Mouse (Mus musculus) common myeloid progenitor, adult 5-6 weeks (primary cell): ENCODE measurements around the gene Sptbn1. TPM values are rescaled to one million over a fixed set of nuclear protein-coding genes. Genes with fewer than 3 reads are reported as not detected.

ENCODE experiments used
- ATAC-seq: replicated peaks from 2 replicates; pipeline ENCODE4 v1.8.0; 2016; ENCODE audit warnings: low read depth, mild to moderate bottlenecking, moderate TSS enrichment, inconsistent platforms; ENCODE audit not compliant: poor library complexity, severe bottlenecking
- total RNA-seq: library from RNA; stranded (forward); fragments of 200-1000, 187-1606 nt; gene quantifications from 2 replicates; pipeline ENCODE4 v1.2.3, GENCODE M21; 2017

Sptbn1 gene
- total RNA-seq, 1 experiment from 2014 or later: 147 TPM

DNA sequence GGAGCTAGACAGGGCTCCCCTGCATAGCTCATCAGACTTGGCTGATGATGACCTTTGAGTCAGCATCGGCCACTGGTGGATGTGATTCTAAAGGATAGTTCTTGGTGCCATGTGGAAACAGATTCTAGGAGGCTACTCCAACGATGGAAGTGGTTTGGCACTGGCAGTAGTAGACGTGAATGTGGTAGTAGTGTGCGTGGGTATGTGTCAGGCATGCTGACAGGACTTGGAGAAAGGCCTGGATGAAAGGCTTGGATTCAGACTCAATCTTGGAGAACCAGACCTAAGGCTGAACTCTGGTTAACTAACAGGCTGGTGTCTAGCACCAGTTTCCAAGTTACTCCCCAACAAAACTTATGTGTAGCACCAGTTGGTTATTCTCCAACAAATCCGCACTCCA is 46.9 kb downstream of the Sptbn1 start:
- ATAC-seq: no peak

GRCm38 (mm10) chr11:30218386-30218785 is 49.6 kb downstream of the Sptbn1 start:
- no peak for ATAC-seq

DNA sequence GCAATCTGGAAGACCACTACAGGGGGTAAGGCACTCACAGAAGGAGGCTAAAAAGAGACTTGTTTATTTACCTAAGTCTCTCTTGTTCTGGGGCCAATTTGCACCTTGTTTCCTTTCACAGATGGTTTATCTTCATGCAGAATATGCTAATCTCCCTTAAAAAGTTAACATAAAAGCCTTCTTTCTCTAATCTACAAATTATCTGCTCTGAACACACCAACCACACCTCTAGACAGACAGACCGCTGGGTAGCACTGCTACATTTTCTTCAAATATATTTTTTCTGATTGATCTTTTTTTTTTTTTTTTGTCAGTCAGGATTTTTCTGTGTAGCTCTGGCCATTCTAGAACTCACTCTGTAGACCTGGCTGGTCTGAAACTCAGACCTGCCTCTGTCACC is 50.5 kb downstream of the Sptbn1 start:
- ATAC-seq: no peak

DNA sequence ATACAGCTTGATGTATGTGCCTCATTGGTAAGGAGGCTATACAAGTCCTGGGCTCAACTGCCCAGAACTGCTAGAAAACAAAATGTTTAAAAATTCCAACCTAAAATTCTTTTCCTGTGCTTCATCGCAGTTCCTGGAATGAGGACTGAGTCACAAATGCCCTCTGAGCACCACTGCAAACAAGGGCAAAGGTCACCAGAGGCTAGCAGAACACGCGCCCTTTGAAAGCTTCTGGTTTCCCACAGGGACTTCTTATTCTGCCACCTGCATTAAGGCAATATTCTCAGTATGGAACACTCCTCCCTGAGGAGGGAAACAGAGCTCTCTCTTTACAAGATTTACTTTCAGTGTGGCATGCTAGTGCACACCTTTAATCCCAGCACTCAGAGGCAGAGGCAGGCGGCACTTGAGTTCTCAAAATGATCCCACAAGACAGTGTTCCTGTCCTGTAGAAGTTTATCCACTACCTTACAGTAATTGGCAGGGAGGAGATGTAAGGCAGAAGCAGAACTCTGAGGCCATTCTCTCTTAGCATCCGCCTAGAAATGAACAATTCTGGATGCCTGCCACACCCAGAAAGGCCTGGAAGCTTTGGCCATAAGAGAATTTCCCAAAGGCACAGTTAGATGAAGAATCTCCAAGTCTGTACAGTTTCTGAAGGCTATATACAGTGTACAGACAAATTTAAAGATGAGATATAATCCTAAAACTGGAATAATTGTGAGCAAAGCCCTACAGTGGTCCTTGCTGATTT is 56.1 kb downstream of the Sptbn1 start:
- ATAC-seq: no peak

DNA sequence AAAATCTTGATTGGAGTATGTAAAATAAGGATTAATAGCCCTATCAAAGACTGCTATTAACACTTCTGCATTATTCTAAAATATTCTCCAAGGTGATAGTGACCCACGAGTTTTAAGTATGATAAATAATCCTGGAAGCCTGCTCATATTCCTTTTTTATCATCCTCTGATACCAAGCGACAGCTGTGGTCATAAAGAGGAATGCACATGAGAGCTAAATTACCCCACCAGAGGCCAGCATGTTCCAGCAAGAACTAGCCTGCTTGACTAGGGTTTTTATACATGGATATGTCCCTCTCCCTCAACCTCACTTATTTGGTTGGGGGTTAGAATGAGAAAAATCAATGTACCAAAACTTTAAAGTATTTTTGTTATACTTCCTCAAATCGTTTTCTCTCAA is 56.8 kb downstream of the Sptbn1 start:
- ATAC-seq: no peak

- no peak for ATAC-seq
Observed at GRCm38 (mm10) chr11:30210100-30210811, 57.7 kb downstream of the Sptbn1 start.

DNA sequence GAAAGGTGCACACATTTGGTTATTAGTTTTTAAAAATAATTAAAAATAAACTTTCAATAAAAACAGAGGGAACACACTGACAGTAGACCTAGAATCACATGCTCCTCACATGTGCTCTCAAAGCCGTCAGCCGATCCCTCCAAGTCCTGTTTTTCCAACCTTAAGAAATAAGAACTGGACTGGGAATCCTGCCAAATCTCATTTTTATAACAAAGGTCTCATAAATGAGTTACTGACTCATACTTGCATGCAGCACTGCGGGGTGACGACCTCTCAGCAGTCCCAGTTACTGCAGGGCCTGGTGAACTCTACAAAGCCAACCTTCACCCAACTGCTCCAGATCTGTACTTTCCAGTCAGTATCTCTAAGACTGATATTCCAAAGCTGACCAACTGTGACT is 58.5 kb downstream of the Sptbn1 start:
- ATAC-seq: no peak

- ATAC-seq: no peak
Observed at GRCm38 (mm10) chr11:30204398-30204797, 63.6 kb downstream of the Sptbn1 start.

- ATAC-seq: no peak
Observed at GRCm38 (mm10) chr11:30200391-30200790, 67.6 kb downstream of the Sptbn1 start.

GRCm38 (mm10) chr11:30198091-30198675 is 69.8 kb downstream of the Sptbn1 start:
- ATAC-seq: peak; percentile 76

DNA sequence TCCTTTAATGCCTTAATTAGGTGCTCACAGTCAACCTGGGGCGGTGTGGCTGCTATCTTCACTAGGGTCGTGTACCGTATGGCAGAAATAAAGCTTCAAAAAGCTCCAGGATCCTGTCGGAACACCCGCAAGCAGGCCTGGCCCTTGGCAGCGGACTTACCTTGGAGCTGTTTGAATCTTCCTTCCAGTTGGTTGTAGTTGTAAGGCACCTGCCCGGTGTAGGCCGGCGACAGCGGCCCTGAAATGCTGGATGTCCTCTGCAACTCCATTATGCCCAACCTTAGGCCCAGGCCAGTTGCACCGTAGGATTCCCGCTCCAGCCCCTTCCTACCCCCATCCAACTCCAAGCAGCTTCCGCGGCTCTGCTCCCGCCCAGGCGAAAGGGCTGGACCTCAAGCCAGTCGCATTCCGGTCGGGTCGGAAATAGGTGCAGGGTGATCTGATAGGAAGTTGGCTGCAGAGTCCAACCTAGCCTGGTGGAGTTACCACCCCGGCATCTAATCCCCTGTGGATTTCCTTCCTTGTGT is 70.3 kb downstream of the Sptbn1 start:
- peak; percentile 55 for ATAC-seq

DNA sequence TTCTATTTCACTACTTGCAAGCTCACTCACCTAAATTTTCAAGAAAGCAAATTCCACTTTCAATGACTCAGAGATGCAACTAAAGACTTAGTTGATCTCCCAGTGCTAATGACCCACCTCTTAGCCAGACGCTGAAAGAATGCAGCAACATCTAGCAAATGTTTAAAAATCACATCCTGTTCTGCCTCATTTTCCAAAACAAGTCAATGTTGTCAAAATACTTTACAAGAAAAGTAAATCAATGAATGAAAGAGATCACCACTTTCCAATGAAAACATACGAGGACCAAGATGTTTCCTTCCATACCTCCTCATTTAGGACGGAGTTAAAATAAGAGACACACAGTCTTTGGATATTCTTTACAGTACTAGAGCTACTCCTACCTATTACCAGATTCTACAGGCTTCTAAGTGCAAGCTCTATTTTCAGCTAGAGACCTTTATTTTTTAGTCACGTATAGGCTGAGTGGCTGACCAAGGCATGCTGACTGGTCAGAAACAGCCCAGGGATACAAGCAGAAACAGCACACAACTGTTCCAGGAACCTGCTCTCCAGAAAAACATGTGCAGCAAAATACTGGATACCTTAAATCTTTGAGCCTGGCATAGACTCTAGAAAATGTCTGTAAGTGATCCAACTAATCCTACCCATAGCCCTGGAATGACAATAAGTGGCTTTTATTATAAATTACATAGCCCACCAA is 71.5 kb downstream of the Sptbn1 start:
- ATAC-seq: no peak

GRCm38 (mm10) chr11:30195756-30196155 is 72.2 kb downstream of the Sptbn1 start:
- 0 out of 2 replicates have a peak, but pooled peaks have one; percentile 13 for ATAC-seq

DNA sequence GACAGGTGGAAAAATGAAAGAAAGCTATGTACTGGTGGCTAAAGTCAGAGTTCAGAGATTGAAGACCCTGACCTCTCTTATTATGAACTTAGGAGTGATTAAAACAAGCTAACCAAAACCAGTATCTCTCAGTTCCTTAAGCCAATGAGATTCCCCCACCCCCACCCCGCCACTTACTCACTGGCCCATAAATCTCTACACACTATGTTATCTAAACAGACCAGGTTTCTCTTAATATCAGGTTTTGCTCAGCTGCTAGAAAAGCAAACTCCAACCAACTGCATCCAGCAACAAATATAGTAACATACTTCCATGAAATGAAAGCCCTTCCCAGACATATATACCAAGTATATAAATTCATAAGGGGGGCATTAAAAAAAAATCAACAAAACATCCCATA is 73.2 kb downstream of the Sptbn1 start:
- ATAC-seq: no peak

- ATAC-seq: no peak
Observed at GRCm38 (mm10) chr11:30190959-30191358, 77.0 kb downstream of the Sptbn1 start.

DNA sequence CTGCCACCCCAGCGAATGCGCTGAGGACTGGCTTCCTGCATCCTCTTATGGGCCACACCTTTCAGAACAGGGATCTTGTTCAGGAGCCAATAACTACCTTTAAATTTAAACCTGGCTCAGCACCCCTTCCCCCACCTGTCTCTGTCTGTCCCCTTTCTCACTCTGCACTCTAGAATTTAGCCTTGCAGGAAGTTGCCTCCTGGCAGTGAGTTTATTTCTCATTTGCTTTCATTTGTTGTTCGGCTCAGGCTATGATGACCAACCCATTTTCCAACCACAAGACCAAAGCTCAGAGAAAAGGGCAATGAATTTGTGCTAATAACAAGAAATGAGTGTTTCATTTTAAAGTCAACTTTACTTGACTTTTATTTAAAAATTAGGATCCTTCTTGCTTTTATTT is 77.9 kb downstream of the Sptbn1 start:
- no peak for ATAC-seq

- ATAC-seq: peak; percentile 66
Observed at GRCm38 (mm10) chr11:30186902-30187470, 81.0 kb downstream of the Sptbn1 start.

DNA sequence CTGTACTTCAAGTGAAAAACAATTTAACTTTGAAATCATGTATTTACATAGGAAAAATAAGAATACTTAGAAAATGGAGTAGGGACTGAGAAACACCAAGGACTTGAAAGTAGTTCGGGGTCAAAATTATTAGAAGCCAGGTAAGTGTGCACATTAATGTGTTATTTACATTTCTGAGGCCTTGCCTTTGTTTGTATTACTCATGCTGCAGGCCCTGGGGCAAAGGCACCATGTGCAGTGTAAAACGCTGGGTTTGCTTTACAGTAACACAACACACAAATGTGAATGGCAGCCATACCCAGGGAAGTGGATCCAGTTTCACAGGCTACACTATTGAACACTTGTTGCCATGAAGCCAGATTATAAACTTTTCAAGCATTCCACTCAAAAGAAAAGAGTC is 83.4 kb downstream of the Sptbn1 start:
- ATAC-seq: no peak

- peak; percentile 88 for ATAC-seq
Observed at GRCm38 (mm10) chr11:30182716-30183411, 85.1 kb downstream of the Sptbn1 start.
